Mouse (Mus musculus) kidney, embryonic 16.5 days (tissue): ENCODE data around the gene Atp2a3. TPM values are rescaled to one million over a fixed set of nuclear protein-coding genes. Genes with fewer than 3 reads are reported as not detected.

ENCODE experiments used
- ATAC-seq: fragments of 200-750 bp; cut with Nextera tagmentation; 2 replicates; pipeline ENCODE4 v1.8.0; 2017; ENCODE audit warnings: moderate TSS enrichment; ENCODE audit not compliant: low FRiP score, low TSS enrichment
- H3K27ac ChIP-seq: fragments of 300-500 bp; sonication (generic); 2 replicates; pipeline ENCODE4 v1.5.1; 2014; ENCODE audit warnings: low read length
- H3K27me3 ChIP-seq: fragments of 300-500 bp; sonication (generic); 2 replicates; pipeline ENCODE4 v1.6.1; 2014; ENCODE audit warnings: low read length, control low read depth, mixed read lengths; ENCODE audit not compliant: insufficient read depth
- H3K36me3 ChIP-seq: fragments of 300-500 bp; sonication (generic); 2 replicates; pipeline ENCODE4 v1.6.1; 2014; ENCODE audit warnings: low read length, control low read depth, mixed read lengths; ENCODE audit not compliant: insufficient read depth
- H3K4me1 ChIP-seq: fragments of 300-500 bp; sonication (generic); 2 replicates; pipeline ENCODE4 v1.6.1; 2014; ENCODE audit warnings: low read length, control low read depth, mixed read lengths; ENCODE audit not compliant: insufficient read depth
- H3K4me2 ChIP-seq: fragments of 300-500 bp; sonication (generic); replicated peaks from 2 replicates; pipeline ENCODE4 v1.6.1; 2014; ENCODE audit warnings: low read depth, low read length
- H3K4me3 ChIP-seq: fragments of 300-500 bp; sonication (generic); 2 replicates; pipeline ENCODE4 v1.5.1; 2014; ENCODE audit warnings: mild to moderate bottlenecking, low read length
- H3K9ac ChIP-seq: fragments of 300-500 bp; sonication (generic); replicated peaks from 2 replicates; pipeline ENCODE4 v1.6.1; 2014; ENCODE audit warnings: low read length
- H3K9me3 ChIP-seq: fragments of 300-500 bp; sonication (generic); 2 replicates; pipeline ENCODE4 v1.6.1; 2016; ENCODE audit warnings: low read length, control low read depth
- WGBS: fragments of 180-500 bp; shearing (Covaris S2); extraction: QIAGEN DNeasy Blood & Tissue Kit; methylation state at CpG from one replicate; pipeline ENCODE4 v1.1.7; 2014; 5-methylcytosine and 5-hydroxymethylcytosine counted together
- polyA plus RNA-seq: library from polyadenylated mRNA; unstranded; fragments of >200 nt; fragmentation: Nextera tagmentation; extraction: Ambion mirVana; gene quantifications from 2 replicates; pipeline ENCODE4 v1.2.1, GENCODE M21; 2015

Gene Atp2a3
- polyA plus RNA-seq, 1 experiment from 2014 or later: 5.9 TPM

DNA sequence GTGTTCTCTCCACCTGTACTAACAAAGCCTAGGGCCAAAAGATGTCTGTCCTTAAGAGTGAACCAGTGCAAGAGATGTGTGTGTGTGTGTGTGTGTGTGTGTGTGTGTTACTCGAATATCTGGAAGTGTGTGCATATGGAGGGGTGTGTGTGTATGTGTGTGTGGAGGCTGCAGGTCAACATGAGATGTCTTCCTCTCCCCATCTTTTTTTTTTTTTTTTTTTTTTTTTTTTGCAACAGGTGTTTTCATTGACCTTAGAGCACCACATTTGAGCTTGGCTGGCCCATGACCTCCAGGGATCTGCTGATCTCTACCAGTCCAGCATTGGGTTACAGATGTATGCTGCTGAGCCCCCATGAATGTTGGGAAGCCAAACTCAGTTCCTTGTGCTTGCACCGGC lies 35.8 kb downstream of the Atp2a3 start:
- Histone ChIP-seq H3K9me3 (no peaks in the 10 kb centered on the region), H3K4me3 (no peak overlapping the region), H3K4me2 (no peak overlapping the region), H3K27ac (no peak overlapping the region), H3K4me1 (peaks cover 14% of the 10 kb centered on the region), H3K27me3 (no peaks in the 10 kb centered on the region), H3K36me3 (no peaks in the 10 kb centered on the region), H3K9ac (no peak overlapping the region)
- WGBS: 96% methylated on average over 2 of the region's 2 CpGs
- ATAC-seq: no peak

DNA sequence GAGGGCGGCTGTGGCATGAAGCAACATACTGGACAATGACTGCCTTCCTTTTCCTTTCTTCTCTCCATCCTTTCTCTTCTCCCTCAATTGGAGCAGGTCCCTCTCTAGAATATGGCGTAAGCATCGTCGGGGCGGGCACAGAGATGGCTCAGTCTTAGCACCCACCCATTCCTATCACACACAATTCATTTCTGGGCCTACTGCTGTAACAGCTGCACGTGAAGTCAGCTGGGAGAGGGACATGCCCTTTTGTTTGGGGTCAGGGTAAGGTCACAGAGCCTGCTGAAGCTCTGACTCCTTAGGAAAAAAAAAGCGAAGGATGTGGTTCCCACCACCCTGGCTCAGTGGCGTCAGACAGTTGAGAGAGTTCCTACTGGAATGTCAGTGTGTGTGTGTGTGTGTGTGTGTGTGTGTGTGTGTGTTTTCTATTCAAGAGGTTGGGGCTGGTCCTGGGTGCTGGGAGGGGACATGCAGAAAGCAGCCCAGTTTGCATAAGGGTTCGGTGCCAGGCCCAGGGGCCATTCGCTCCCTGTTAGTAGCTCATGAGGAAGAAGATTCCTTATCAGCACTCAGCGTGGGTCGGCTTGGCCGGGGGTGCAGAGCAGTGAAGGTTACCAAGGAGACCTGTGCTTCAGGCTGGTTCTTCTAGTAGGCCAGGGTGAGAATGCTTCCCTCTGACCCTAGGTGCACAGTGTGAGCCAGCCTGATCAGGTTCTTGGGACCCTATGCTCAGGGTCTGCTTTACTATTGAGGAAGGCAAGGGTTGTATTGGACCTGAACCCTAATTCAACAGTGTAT lies 36.8 kb downstream of the Atp2a3 start:
- no peaks in the 10 kb centered on the region for H3K36me3 ChIP-seq
- H3K9ac ChIP-seq: no peak overlapping the region
- peaks cover 7% of the 10 kb centered on the region for H3K4me1 ChIP-seq
- WGBS: 75% methylated on average over 13 of the region's 13 CpGs
- H3K4me2 ChIP-seq: no peak overlapping the region
- no peak overlapping the region for H3K4me3 ChIP-seq
- H3K27me3 ChIP-seq: no peaks in the 10 kb centered on the region
- peak; percentile 26; the same call in 1 of the 2 replicates for ATAC-seq
- no peaks in the 10 kb centered on the region for H3K9me3 ChIP-seq
- H3K27ac ChIP-seq: no peak overlapping the region

- Histone ChIP-seq H3K9ac (no peak within 1 kb of the TSS), H3K4me3 (no peak within 1 kb of the TSS), H3K4me2 (no peak within 1 kb of the TSS), H3K36me3 (no peaks in the 10 kb centered on the region), H3K9me3 (no peaks in the 10 kb centered on the region), H3K27ac (no peak within 1 kb of the TSS), H3K27me3 (no peaks in the 10 kb centered on the region), H3K4me1 (peaks cover 7% of the 10 kb centered on the region)
- ATAC-seq: peak; percentile 66
- WGBS: 44% methylated on average over 8 of the region's 8 CpGs
Observed at GRCm38 (mm10) chr11:72998771-72999170, 37.8 kb downstream of the Atp2a3 start, which contains the start of gene P2rx1. Gene P2rx1, plus strand, starts transcription at chr11:72999103.

GRCm38 (mm10) chr11:73001029-73001428 lies 40.1 kb downstream of the Atp2a3 start:
- H3K27me3 ChIP-seq: no peaks in the 10 kb centered on the region
- 12% methylated on average over 6 of the region's 6 CpGs for WGBS
- ATAC-seq: peak; percentile 47
- H3K9ac ChIP-seq: no peak overlapping the region
- peaks cover 7% of the 10 kb centered on the region for H3K4me1 ChIP-seq
- no peaks in the 10 kb centered on the region for H3K36me3 ChIP-seq
- H3K9me3 ChIP-seq: no peaks in the 10 kb centered on the region
- no peak overlapping the region for H3K27ac ChIP-seq
- H3K4me2 ChIP-seq: no peak overlapping the region
- no peak overlapping the region for H3K4me3 ChIP-seq

DNA sequence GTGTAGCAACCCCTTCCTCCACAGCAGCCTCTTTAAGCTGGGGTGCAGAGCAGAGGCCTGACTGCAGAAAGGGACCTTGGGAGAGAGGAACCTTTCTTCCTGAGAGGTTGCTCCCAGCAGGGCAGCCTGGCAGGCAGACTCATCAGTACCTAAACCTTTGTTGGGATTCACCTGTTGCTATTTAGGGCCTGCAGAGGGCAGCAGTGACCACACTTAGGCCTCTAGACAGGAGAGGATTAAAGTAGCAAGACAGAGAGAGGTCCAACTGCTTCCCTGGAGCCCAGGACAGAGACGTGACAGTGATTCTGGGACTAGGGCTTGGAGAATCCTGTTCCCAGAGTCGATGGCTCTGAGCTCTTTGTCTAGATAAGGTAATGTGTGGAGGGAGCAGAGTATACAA lies 45.4 kb downstream of the Atp2a3 start:
- WGBS: 7% methylated on average over 2 of the region's 2 CpGs
- ATAC-seq: peak; percentile 79
- H3K4me2 ChIP-seq: no peak overlapping the region
- H3K9me3 ChIP-seq: no peaks in the 10 kb centered on the region
- no peaks in the 10 kb centered on the region for H3K4me1 ChIP-seq
- no peak overlapping the region for H3K27ac ChIP-seq
- H3K27me3 ChIP-seq: no peaks in the 10 kb centered on the region; the same call in 1 of the 2 replicates
- no peak overlapping the region for H3K4me3 ChIP-seq
- no peak overlapping the region for H3K9ac ChIP-seq
- no peaks in the 10 kb centered on the region for H3K36me3 ChIP-seq

GRCm38 (mm10) chr11:73007113-73007512 lies 46.1 kb downstream of the Atp2a3 start:
- Histone ChIP-seq H3K36me3 (no peaks in the 10 kb centered on the region), H3K27me3 (no peaks in the 10 kb centered on the region; the same call in 1 of the 2 replicates), H3K4me2 (no peak overlapping the region), H3K27ac (no peak overlapping the region), H3K9me3 (no peaks in the 10 kb centered on the region), H3K4me1 (no peaks in the 10 kb centered on the region), H3K4me3 (no peak overlapping the region), H3K9ac (no peak overlapping the region)
- WGBS: 63% methylated on average over 3 of the region's 3 CpGs
- no peak for ATAC-seq

DNA sequence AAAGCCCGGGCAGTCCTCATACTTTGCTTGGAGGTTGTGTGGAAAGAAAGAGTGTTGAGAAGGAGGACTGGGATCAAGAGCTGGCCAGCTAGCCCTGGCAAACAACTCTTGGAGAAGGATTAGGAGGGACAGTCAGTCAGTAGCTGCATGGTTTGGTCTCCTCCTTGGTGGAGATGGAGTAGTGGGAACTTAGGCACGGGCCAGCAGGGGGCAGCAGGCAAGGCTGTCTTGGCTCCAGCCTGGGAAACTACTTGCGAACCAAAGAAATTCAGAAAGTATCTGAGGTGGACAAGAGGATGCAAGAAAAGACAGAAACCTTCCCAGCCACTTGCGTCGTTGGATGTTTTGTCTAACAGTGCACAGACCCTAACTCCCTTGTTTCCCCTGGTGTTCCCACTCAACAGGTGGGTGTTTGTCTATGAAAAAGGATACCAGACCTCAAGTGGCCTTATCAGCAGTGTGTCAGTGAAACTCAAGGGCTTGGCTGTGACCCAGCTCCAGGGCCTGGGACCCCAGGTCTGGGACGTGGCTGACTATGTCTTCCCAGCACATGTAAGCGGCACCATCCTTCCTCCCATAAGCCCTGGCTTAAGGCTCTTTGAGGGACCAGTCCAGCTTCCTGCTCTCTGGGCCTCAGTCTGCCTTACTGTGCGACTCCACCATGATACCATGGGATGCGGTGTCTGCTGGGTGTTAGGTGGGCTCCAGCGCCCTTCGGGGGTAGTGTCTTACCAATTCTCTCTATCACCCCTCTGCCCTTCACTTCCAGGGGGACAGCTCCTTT lies 46.9 kb downstream of the Atp2a3 start:
- Histone ChIP-seq H3K27ac (no peak overlapping the region), H3K4me1 (no peaks in the 10 kb centered on the region)
- ATAC-seq: peak; percentile 27; the same call in 1 of the 2 replicates

GRCm38 (mm10) chr11:73008826-73009225 lies 47.9 kb downstream of the Atp2a3 start:
- Histone ChIP-seq H3K9ac (no peak overlapping the region), H3K36me3 (no peaks in the 10 kb centered on the region), H3K4me3 (no peak overlapping the region), H3K27ac (no peak overlapping the region), H3K4me2 (no peak overlapping the region), H3K27me3 (no peaks in the 10 kb centered on the region; the same call in 1 of the 2 replicates), H3K4me1 (no peaks in the 10 kb centered on the region), H3K9me3 (no peaks in the 10 kb centered on the region)
- 64% methylated on average over 2 of the region's 2 CpGs for WGBS
- no peak for ATAC-seq

More for the DNA sequence above, 46.9 kb downstream of the Atp2a3 start:
- Histone ChIP-seq H3K36me3 (no peaks in the 10 kb centered on the region), H3K4me3 (no peak overlapping the region), H3K4me2 (no peak overlapping the region), H3K9me3 (no peaks in the 10 kb centered on the region), H3K9ac (no peak overlapping the region), H3K27me3 (no peaks in the 10 kb centered on the region; the same call in 1 of the 2 replicates)
- WGBS: 61% methylated on average over 11 of the region's 11 CpGs

- Histone ChIP-seq H3K9ac (no peak overlapping the region), H3K27ac (no peak overlapping the region), H3K4me1 (no peaks in the 10 kb centered on the region), H3K4me2 (no peak overlapping the region), H3K36me3 (no peaks in the 10 kb centered on the region), H3K9me3 (no peaks in the 10 kb centered on the region), H3K27me3 (no peaks in the 10 kb centered on the region; the same call in 1 of the 2 replicates), H3K4me3 (no peak overlapping the region)
- 61% methylated on average over 13 of the region's 13 CpGs for WGBS
- no peak for ATAC-seq
Observed at GRCm38 (mm10) chr11:73009531-73010274, 48.7 kb downstream of the Atp2a3 start.
